19 mouse cellular contexts compared by ENCODE assay signal in the genomic region with DNA sequence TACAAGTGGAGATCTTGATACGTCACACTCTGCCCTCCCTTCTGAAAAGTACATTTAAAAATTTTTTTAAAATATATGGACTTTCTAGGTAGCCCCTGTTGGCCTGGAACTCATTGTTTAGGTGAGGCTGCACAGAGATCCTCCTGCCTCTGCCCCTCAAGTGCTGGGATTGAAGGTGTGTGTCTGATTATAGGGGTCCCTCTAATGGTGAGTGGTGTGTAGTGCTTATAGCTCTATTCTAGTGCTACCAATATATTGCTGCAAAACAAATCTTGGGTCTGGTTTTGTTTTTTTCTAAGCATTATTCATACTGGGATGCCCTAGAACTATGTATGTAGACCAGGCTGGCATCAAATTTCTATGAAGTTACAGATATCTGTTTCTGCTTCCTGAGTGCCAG. TPM values are rescaled to one million over a fixed set of nuclear protein-coding genes. Genes with fewer than 3 reads are reported as not detected.
DNase-seq lines count a peak whose midpoint lies in the region; ATAC-seq and TF ChIP-seq lines count a peak whose summit lies in the region.
"Had no signal": no experiment of that assay in that cellular context is flagged by ENCODE, and none has a peak within 500 bp of the region (broad histone marks: within the 10 kb centered on the region; RNA-seq: fewer than 3 reads in every experiment).

No protein-coding gene starts in this region.

- H3K4me3 ChIP-seq in intestine, postnatal 0 days (ENCODE audit: low read depth, low read length): no peak overlapping the region
- no peak overlapping the region for H3K4me3 ChIP-seq in intestine, embryonic 15.5 days (replicated peaks)
- H3K4me3 ChIP-seq in lung, postnatal 0 days (ENCODE audit: low read depth, low read length): no peak overlapping the region
- H3K4me3 ChIP-seq in E14TG2a.4 (replicated peaks; ENCODE audit: low read length): no peak overlapping the region
- H3K4me3 ChIP-seq: embryonic facial prominence, embryonic 15.5 days; midbrain, embryonic 13.5 days had no signal

- no peak for ATAC-seq in intestine, postnatal 0 days
- ATAC-seq in intestine, embryonic 15.5 days: no peak
- ATAC-seq in lung, postnatal 0 days: no peak
- ATAC-seq: forebrain, embryonic 14.5 days; hindbrain, embryonic 16.5 days; midbrain, embryonic 13.5 days had no signal

- H3K9me3 ChIP-seq in intestine, postnatal 0 days (ENCODE audit: control insufficient read depth): no peaks in the 10 kb centered on the region
- no peaks in the 10 kb centered on the region for H3K9me3 ChIP-seq in intestine, embryonic 15.5 days
- H3K9me3 ChIP-seq in lung, postnatal 0 days (ENCODE audit: low read length): no peaks in the 10 kb centered on the region
- no peaks in the 10 kb centered on the region for H3K9me3 ChIP-seq in E14TG2a.4 (ENCODE audit: low read length)
- H3K9me3 ChIP-seq: embryonic facial prominence, embryonic 15.5 days; midbrain, embryonic 13.5 days had no signal

- H3K36me3 ChIP-seq in intestine, postnatal 0 days (ENCODE audit: control insufficient read depth, insufficient read depth): peaks cover 15% of the 10 kb centered on the region
- H3K36me3 ChIP-seq in intestine, embryonic 15.5 days: peaks cover 7% of the 10 kb centered on the region; the same call in 1 of the 2 replicates
- peaks cover 4% of the 10 kb centered on the region; the same call in 1 of the 2 replicates for H3K36me3 ChIP-seq in lung, postnatal 0 days (ENCODE audit: insufficient read depth, low read length)
- peaks cover 39% of the 10 kb centered on the region for H3K36me3 ChIP-seq in E14TG2a.4 (ENCODE audit: insufficient read depth, low read length)

- H3K4me2 ChIP-seq in intestine, postnatal 0 days (replicated peaks; ENCODE audit: low read depth): no peak overlapping the region
- no peak overlapping the region for H3K4me2 ChIP-seq in intestine, embryonic 15.5 days (replicated peaks)
- H3K4me2 ChIP-seq in lung, postnatal 0 days (replicated peaks; ENCODE audit: low read depth, low read length): no peak overlapping the region
- H3K4me2 ChIP-seq: embryonic facial prominence, embryonic 15.5 days; liver, embryonic 11.5 days; midbrain, embryonic 13.5 days had no signal

- no peak overlapping the region for H3K9ac ChIP-seq in intestine, postnatal 0 days (ENCODE audit: low read depth, low read length)
- H3K9ac ChIP-seq in intestine, embryonic 15.5 days: no peak overlapping the region
- H3K9ac ChIP-seq in lung, postnatal 0 days (replicated peaks; ENCODE audit: low read depth): no peak overlapping the region
- H3K9ac ChIP-seq: embryonic facial prominence, embryonic 15.5 days; midbrain, embryonic 13.5 days had no signal

- WGBS in intestine, postnatal 0 days: 100% methylated on average over 1 of the region's 1 CpGs
- 100% methylated on average over 1 of the region's 1 CpGs for WGBS in intestine, embryonic 15.5 days
- WGBS in lung, postnatal 0 days: 83% methylated on average over 1 of the region's 1 CpGs

- no peak for DNase-seq in lung, postnatal 0 days (ENCODE audit: low spot score)
- DNase-seq in lung, postnatal 14 days: no peak
- peak; percentile 56 for DNase-seq in R1 (ENCODE audit: low read depth, low spot score)
- DNase-seq in ovary, adult 18-20 months (ENCODE audit: low spot score): no peak
- DNase-seq in urinary bladder, adult 2 months (ENCODE audit: low spot score): no peak
- DNase-seq: adrenal gland, adult 8-10 months; cerebellum, adult 2 months; kidney, postnatal 10 days; right cerebral cortex, postnatal 25 days had no signal

- no peaks in the 10 kb centered on the region for H3K27me3 ChIP-seq in intestine, postnatal 0 days (replicated peaks; ENCODE audit: control insufficient read depth, insufficient read depth, low read length)
- no peaks in the 10 kb centered on the region for H3K27me3 ChIP-seq in intestine, embryonic 15.5 days (replicated peaks)
- H3K27me3 ChIP-seq in lung, postnatal 0 days (replicated peaks; ENCODE audit: insufficient read depth, low read length): no peaks in the 10 kb centered on the region
- H3K27me3 ChIP-seq in E14TG2a.4 (ENCODE audit: insufficient read depth, low read length): no peaks in the 10 kb centered on the region
- H3K27me3 ChIP-seq: CH12.LX; embryonic facial prominence, embryonic 15.5 days; midbrain, embryonic 13.5 days had no signal

- TF ChIP-seq CTCF in intestine, postnatal 0 days (IDR thresholded peaks at IDR 0.05; ENCODE audit: low read depth): peak; percentile 20; the same call in 1 of the 2 replicates
- TF ChIP-seq CTCF in lung, postnatal 0 days (IDR thresholded peaks at IDR 0.05): peak; percentile 21
- peak; percentile 44 for TF ChIP-seq CTCF in E14TG2a.4 (conservative IDR thresholded peaks at IDR 0.05; ENCODE audit: low read length)

- H3K4me1 ChIP-seq in intestine, postnatal 0 days (replicated peaks; ENCODE audit: control insufficient read depth, insufficient read depth, low read length): no peaks in the 10 kb centered on the region
- no peaks in the 10 kb centered on the region for H3K4me1 ChIP-seq in intestine, embryonic 15.5 days (replicated peaks)
- H3K4me1 ChIP-seq in lung, postnatal 0 days (ENCODE audit: insufficient read depth, low read depth, low read length): no peaks in the 10 kb centered on the region
- H3K4me1 ChIP-seq in E14TG2a.4 (replicated peaks; ENCODE audit: low read depth, low read length): no peaks in the 10 kb centered on the region
- H3K4me1 ChIP-seq: embryonic facial prominence, embryonic 15.5 days had no signal

- no peak for TF ChIP-seq EP300 in lung, postnatal 0 days (IDR thresholded peaks at IDR 0.05)

- no peak overlapping the region for H3K27ac ChIP-seq in intestine, postnatal 0 days (ENCODE audit: low read depth, low read length)
- H3K27ac ChIP-seq in intestine, embryonic 15.5 days: no peak overlapping the region
- no peak overlapping the region for H3K27ac ChIP-seq in lung, postnatal 0 days (ENCODE audit: low read length)
- H3K27ac ChIP-seq: embryonic facial prominence, embryonic 15.5 days; macrophage; midbrain, embryonic 13.5 days had no signal

RNA-seq across cellular contexts. Expression of gene Gon4l, which starts 9.3 kb away (rescaled TPM):
- 3.3 and 3.7 TPM in 2 replicates for polyA plus RNA-seq in intestine, postnatal 0 days (2015; fragmentation: Nextera tagmentation; extraction: Ambion mirVana)
- polyA plus RNA-seq in intestine, embryonic 15.5 days (2015; fragmentation: Nextera tagmentation; extraction: Ambion mirVana): 7.7 and 7.9 TPM in 2 replicates
- 4.6 and 5.0 TPM in 2 replicates for polyA plus RNA-seq in lung, postnatal 0 days (2015; fragmentation: Nextera tagmentation; extraction: Ambion mirVana)
- polyA plus RNA-seq in urinary bladder, adult 2 months (2012; rRNA removed): 15.2 and 19.1 TPM in 2 replicates

RNA-seq across cellular contexts. Expression of gene Syt11, which starts 50.7 kb away (rescaled TPM):
- polyA plus RNA-seq in intestine, postnatal 0 days (2015; fragmentation: Nextera tagmentation; extraction: Ambion mirVana): 8.6 and 10.1 TPM in 2 replicates
- 20.3 and 22.2 TPM in 2 replicates for polyA plus RNA-seq in intestine, embryonic 15.5 days (2015; fragmentation: Nextera tagmentation; extraction: Ambion mirVana)
- polyA plus RNA-seq in lung, postnatal 0 days (2015; fragmentation: Nextera tagmentation; extraction: Ambion mirVana): 4.9 and 5.6 TPM in 2 replicates
- 9.7 and 11.3 TPM in 2 replicates for polyA plus RNA-seq in urinary bladder, adult 2 months (2012; rRNA removed)
